Mouse (Mus musculus): ENCODE measurements around the gene Parp14. TPM values are rescaled to one million over a fixed set of nuclear protein-coding genes. Genes with fewer than 3 reads are reported as not detected.
A peak's percentile ranks its signal among the peaks of the same experiment; 100 is the strongest.

Parp14 gene
- polyA plus RNA-seq, 1 experiment = 0.18 TPM

DNA sequence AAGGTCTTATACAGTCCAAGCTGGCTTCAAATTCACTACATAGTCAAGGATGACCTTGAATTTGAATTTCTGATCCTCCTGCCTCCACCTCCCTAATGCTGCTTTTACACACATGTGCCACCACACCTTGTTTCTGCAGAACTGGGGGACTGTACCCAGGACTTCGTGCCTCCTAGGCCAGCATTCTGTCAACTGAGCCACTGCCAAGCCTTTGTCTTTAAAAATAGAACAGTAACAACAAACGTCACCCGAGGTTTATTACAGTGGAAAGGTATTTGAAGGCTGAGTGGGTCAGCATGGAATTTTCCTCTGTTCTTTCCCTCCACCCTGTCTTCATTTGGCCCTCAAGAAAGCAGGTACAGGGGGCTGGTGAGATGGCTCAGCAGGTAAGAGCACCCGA lies 15.5 kb downstream of the Parp14 start:
- no peaks in the 10 kb centered on the region for H3K27me3 ChIP-seq (ENCODE audit: control insufficient read depth)
- TF ChIP-seq GATA1 (IDR thresholded peaks at IDR 0.05; ENCODE audit: low read length) = no peak
- no peak for TF ChIP-seq TAL1 (IDR thresholded peaks at IDR 0.05; ENCODE audit: low read length)
- no peak overlapping the region for H3K4me3 ChIP-seq (replicated peaks)
- peaks cover 35% of the 10 kb centered on the region for H3K4me1 ChIP-seq (ENCODE audit: control insufficient read depth)
- H3K36me3 ChIP-seq (ENCODE audit: control insufficient read depth) = no peaks in the 10 kb centered on the region
- no peaks in the 10 kb centered on the region for H3K9me3 ChIP-seq (ENCODE audit: control insufficient read depth, low read length)

DNA sequence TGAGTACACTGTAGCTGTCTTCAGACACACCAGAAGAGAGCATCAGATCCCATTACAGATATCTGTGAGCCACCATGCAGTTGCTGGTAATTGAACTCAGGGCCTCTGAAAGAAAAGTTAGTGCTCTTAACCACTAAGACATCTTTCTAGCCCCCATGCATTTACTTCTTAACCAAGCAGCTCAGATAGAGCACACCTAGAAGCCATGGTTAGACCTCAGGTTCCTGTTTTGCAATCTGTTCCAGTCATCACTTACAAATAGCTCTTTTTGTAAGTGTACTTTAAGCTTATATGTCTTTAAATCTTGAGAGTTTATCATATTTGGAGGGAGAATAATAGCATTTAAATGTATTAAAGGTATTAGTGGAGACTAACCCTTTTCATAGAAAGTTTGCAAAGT lies 24.2 kb downstream of the Parp14 start:
- H3K27me3 ChIP-seq (ENCODE audit: control insufficient read depth) = no peaks in the 10 kb centered on the region
- TF ChIP-seq GATA1 (IDR thresholded peaks at IDR 0.05; ENCODE audit: low read length) = no peak
- TF ChIP-seq TAL1 (IDR thresholded peaks at IDR 0.05; ENCODE audit: low read length) = no peak
- peaks cover 4% of the 10 kb centered on the region for H3K4me1 ChIP-seq (ENCODE audit: control insufficient read depth)
- H3K9me3 ChIP-seq (ENCODE audit: control insufficient read depth, low read length) = no peaks in the 10 kb centered on the region
- no peak overlapping the region for H3K4me3 ChIP-seq (replicated peaks)
- no peaks in the 10 kb centered on the region for H3K36me3 ChIP-seq (ENCODE audit: control insufficient read depth)

DNA sequence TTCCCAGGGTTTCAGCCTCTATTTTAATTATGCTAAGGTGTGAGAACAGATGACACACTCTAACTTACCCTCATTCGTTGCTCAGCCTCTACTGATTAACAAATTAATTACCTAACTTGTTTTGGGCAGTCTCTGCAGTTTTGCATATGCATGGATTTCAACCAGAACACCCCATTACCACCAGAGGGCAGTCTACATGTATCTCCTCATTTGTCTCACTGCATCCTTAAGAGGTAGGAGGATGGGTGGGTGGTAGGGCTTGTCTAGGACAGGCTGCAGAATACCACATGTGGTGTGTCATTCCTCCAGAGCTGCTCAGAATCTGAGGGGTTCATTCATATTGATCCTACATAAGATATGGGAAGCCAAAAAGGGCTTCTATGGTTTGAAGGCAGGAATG lies 31.7 kb downstream of the Parp14 start:
- Histone ChIP-seq H3K36me3 (ENCODE audit: control insufficient read depth) (no peaks in the 10 kb centered on the region), H3K9me3 (ENCODE audit: control insufficient read depth, low read length) (no peaks in the 10 kb centered on the region), H3K27me3 (ENCODE audit: control insufficient read depth) (no peaks in the 10 kb centered on the region), H3K4me3 (replicated peaks) (no peak overlapping the region), H3K4me1 (ENCODE audit: control insufficient read depth) (no peaks in the 10 kb centered on the region)
- no peak for TF ChIP-seq GATA1 (IDR thresholded peaks at IDR 0.05; ENCODE audit: low read length)
- no peak for TF ChIP-seq TAL1 (IDR thresholded peaks at IDR 0.05; ENCODE audit: low read length)

DNA sequence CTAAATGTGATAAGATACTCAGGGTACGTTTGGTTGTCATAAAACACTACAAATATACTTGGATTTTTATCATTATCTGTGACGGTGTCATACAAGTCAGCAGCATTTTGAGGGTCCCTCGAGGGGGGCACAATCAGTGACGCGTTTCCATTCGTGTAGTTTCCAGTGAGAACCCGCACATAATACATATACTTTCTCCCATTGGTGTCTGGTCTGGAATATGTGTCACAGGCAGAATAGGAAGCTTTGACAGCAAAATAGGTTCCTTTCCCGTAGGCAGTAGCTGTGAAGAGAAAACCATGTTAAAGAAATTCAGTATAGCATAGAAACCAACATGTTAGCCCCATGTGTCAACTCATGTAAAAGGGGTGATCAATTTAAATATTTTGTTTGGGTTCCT lies 36.7 kb downstream of the Parp14 start:
- no peak overlapping the region for H3K4me3 ChIP-seq (replicated peaks)
- TF ChIP-seq GATA1 (IDR thresholded peaks at IDR 0.05; ENCODE audit: low read length) = no peak
- no peak for TF ChIP-seq TAL1 (IDR thresholded peaks at IDR 0.05; ENCODE audit: low read length)
- H3K4me1 ChIP-seq (ENCODE audit: control insufficient read depth) = no peaks in the 10 kb centered on the region
- H3K27me3 ChIP-seq (ENCODE audit: control insufficient read depth) = no peaks in the 10 kb centered on the region
- no peaks in the 10 kb centered on the region for H3K9me3 ChIP-seq (ENCODE audit: control insufficient read depth, low read length)
- no peaks in the 10 kb centered on the region for H3K36me3 ChIP-seq (ENCODE audit: control insufficient read depth)

DNA sequence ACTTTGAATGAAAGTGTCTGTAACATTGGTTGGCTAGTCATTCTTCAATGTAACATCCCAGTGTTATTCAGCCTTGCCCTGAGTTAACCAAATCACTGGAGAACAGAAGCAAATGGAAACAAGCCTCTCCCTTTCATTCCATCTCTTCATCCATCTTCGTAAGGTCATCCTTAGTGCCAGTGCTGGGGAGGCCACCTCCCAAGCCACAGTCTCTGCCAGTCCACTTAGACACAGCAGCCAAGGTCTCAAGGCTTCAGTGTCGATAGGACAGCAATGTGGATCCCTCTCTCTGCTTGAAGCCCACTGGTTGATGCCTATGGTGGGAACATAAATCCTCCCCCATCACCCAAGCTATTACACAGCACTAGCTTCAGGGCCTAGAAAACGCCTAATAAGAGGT lies 38.4 kb downstream of the Parp14 start:
- no peaks in the 10 kb centered on the region for H3K9me3 ChIP-seq (ENCODE audit: control insufficient read depth, low read length)
- TF ChIP-seq TAL1 (IDR thresholded peaks at IDR 0.05; ENCODE audit: low read length) = no peak
- no peak for TF ChIP-seq GATA1 (IDR thresholded peaks at IDR 0.05; ENCODE audit: low read length)
- no peak overlapping the region for H3K4me3 ChIP-seq (replicated peaks)
- H3K4me1 ChIP-seq (ENCODE audit: control insufficient read depth) = no peaks in the 10 kb centered on the region
- no peaks in the 10 kb centered on the region for H3K27me3 ChIP-seq (ENCODE audit: control insufficient read depth)
- H3K36me3 ChIP-seq (ENCODE audit: control insufficient read depth) = peaks cover 1% of the 10 kb centered on the region

DNA sequence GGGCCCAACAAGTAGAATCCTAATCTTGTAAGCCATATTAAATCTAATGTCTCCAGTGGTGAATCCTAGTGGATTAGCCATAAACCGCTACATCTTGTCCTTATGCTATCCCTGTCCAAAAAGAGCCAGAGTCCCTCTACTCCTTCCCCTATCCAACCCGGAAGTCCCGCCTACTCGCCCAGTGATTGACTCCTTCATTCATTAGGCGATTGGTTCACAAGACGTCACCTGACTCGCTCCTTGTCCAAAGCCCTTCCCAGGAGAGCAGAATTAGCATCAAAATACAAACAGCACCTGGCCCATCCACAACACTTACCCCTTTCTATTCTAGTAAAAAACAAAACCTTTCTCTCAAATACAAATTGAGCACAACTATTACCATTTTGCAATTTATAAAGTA lies 41.3 kb downstream of the Parp14 start:
- TF ChIP-seq TAL1 (IDR thresholded peaks at IDR 0.05; ENCODE audit: low read length) (no peak), GATA1 (IDR thresholded peaks at IDR 0.05; ENCODE audit: low read length) (no peak)
- Histone ChIP-seq H3K4me1 (ENCODE audit: control insufficient read depth) (no peaks in the 10 kb centered on the region), H3K27me3 (ENCODE audit: control insufficient read depth) (no peaks in the 10 kb centered on the region), H3K36me3 (ENCODE audit: control insufficient read depth) (peaks cover 30% of the 10 kb centered on the region), H3K4me3 (replicated peaks) (no peak overlapping the region), H3K9me3 (ENCODE audit: control insufficient read depth, low read length) (no peaks in the 10 kb centered on the region)

DNA sequence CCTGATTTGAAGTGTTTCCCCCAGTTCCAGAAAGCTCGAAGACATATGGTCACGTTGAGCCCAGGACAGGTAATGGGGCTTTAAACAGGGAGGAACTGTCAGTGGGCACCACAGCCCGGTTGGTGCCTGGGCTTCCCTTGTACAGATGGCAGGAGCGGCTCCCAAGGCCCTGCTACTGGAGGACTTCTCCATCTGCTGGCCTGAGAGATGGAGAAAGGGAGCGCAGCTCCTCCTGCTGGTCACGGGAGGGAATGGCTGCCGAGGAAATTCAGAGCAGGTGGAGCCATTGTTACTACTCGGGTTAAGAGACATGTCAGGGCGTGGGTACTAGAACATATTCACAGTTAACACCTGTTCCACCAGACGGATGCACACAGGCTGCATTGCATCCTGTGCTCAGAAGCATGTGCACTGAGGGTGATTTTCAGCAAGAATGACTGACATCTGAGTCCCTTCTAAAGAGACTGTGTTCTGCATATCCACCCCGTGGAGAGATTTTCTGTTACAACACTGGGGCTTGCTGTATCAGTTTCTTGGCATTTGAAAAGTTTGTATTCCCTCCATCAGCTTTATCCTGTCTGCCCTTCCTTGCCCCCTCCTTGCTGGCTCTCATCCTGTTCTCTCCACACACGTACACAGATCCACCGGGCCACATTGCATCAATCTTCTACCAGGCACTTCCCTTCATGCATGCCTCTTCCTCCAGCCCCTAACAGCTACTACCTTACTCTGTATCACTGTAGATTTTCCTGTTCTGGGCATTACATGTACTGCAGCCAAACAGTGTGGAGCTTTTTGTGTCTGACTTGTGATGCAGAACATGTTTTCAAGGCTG lies 53.9 kb downstream of the Parp14 start:
- Histone ChIP-seq H3K4me3 (replicated peaks) (no peak overlapping the region), H3K9me3 (ENCODE audit: control insufficient read depth, low read length) (no peaks in the 10 kb centered on the region), H3K36me3 (ENCODE audit: control insufficient read depth) (peaks cover 97% of the 10 kb centered on the region), H3K27me3 (ENCODE audit: control insufficient read depth) (no peaks in the 10 kb centered on the region), H3K4me1 (ENCODE audit: control insufficient read depth) (peaks cover 32% of the 10 kb centered on the region)
- no peak for TF ChIP-seq TAL1 (IDR thresholded peaks at IDR 0.05; ENCODE audit: low read length)
- TF ChIP-seq GATA1 (IDR thresholded peaks at IDR 0.05; ENCODE audit: low read length) = no peak

DNA sequence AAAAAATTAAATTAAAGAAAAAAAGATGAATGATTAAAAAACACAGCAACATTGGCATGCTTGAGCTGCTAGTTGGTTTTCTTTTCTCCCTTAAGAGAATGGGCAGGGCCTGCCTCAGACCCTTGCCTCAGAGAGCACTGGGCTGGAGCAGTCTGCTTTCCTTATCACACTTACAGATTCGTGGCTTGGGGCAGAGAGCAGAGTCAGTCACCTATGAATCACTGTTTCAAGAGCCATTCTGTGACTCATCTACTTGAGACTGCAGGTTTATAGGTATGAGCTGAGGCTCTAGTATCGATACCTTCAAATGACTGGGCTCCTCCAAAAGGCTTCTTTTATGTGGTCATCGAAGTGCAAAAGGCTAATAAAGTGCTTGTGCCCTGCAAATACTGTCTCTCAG lies 58.2 kb downstream of the Parp14 start:
- TF ChIP-seq GATA1 (IDR thresholded peaks at IDR 0.05; ENCODE audit: low read length) (no peak), TAL1 (IDR thresholded peaks at IDR 0.05; ENCODE audit: low read length) (no peak)
- Histone ChIP-seq H3K4me1 (ENCODE audit: control insufficient read depth) (peaks cover 69% of the 10 kb centered on the region), H3K27me3 (ENCODE audit: control insufficient read depth) (no peaks in the 10 kb centered on the region), H3K4me3 (replicated peaks) (no peak overlapping the region), H3K9me3 (ENCODE audit: control insufficient read depth, low read length) (peaks cover 16% of the 10 kb centered on the region), H3K36me3 (ENCODE audit: control insufficient read depth) (peaks cover 94% of the 10 kb centered on the region)

DNA sequence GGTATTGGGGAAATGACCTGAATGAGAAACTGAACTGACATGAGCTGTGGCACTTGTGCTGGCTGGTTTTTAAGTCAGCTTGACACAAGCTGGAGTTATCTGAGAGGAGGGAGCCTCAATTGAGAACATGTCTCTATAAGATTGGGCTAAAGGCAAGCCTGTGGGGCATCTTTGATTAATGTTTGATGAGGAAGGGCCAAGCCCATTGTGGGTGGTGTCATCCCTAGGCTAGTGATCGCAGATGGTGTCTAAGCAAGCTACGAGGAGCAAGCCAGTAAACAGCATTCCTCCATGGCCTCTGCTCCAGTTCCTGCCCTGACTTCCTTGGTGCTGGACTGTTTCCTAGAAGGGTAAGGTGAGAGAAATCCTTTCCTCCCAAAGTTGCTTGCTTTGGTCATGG lies 62.5 kb downstream of the Parp14 start:
- peaks cover 73% of the 10 kb centered on the region for H3K36me3 ChIP-seq (ENCODE audit: control insufficient read depth)
- TF ChIP-seq TAL1 (IDR thresholded peaks at IDR 0.05; ENCODE audit: low read length) = peak; percentile 54; the same call in 2 of the 3 replicates
- TF ChIP-seq GATA1 (IDR thresholded peaks at IDR 0.05; ENCODE audit: low read length) = no peak; the same call in 1 of the 2 replicates
- peak overlapping the region; percentile 60 for H3K4me3 ChIP-seq (replicated peaks)
- no peaks in the 10 kb centered on the region for H3K27me3 ChIP-seq (ENCODE audit: control insufficient read depth)
- peaks cover 84% of the 10 kb centered on the region for H3K4me1 ChIP-seq (ENCODE audit: control insufficient read depth)
- H3K9me3 ChIP-seq (ENCODE audit: control insufficient read depth, low read length) = peaks cover 16% of the 10 kb centered on the region

DNA sequence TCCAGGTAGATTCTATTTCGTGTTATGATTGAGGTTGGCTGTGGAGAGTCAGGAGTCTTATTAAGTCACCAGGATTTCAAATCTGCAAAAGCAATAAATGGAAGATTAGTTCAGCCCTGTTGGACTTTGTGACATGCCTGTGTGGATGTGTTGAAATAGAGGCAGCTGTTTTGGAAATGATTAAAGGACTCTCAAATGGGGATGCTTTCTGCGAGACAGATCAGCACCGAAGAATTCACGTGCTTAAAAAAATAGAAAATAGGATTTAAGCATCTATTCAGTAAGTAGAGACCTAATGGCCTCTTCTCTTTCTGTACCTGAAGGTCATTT lies 63.7 kb downstream of the Parp14 start:
- Histone ChIP-seq H3K9me3 (ENCODE audit: control insufficient read depth, low read length) (peaks cover 16% of the 10 kb centered on the region), H3K4me3 (replicated peaks) (peak overlapping the region; percentile 60), H3K27me3 (ENCODE audit: control insufficient read depth) (no peaks in the 10 kb centered on the region), H3K4me1 (ENCODE audit: control insufficient read depth) (peaks cover 88% of the 10 kb centered on the region), H3K36me3 (ENCODE audit: control insufficient read depth) (peaks cover 73% of the 10 kb centered on the region)
- TF ChIP-seq GATA1 (IDR thresholded peaks at IDR 0.05; ENCODE audit: low read length) = no peak
- no peak for TF ChIP-seq TAL1 (IDR thresholded peaks at IDR 0.05; ENCODE audit: low read length)

All from erythroblast, embryonic 14.5 days (primary cell).